In genomic region chr11:101253613-101254389, GRCm38 (mm10) we compare ENCODE assay signal across 8 mouse cellular contexts. TPM values are rescaled to one million over a fixed set of nuclear protein-coding genes. Genes with fewer than 3 reads are reported as not detected.
DNase-seq lines count a peak whose midpoint lies in the region; ATAC-seq and TF ChIP-seq lines count a peak whose summit lies in the region.

TSS of gene Vps25 (plus strand) at chr11:101253707.

- H3K27me3 ChIP-seq in heart, embryonic 10.5 days (ENCODE audit: insufficient read depth, poor library complexity, severe bottlenecking) = no peaks in the 10 kb centered on the region
- no peaks in the 10 kb centered on the region for H3K27me3 ChIP-seq in kidney, embryonic 15.5 days

- no peaks in the 10 kb centered on the region for H3K4me1 ChIP-seq in bone marrow, adult 2 months (ENCODE audit: control insufficient read depth, insufficient read depth, low read length)
- peaks cover 3% of the 10 kb centered on the region; the same call in 1 of the 2 replicates for H3K4me1 ChIP-seq in embryonic fibroblast, embryonic 13.5 days (ENCODE audit: control insufficient read depth, insufficient read depth, low read length)
- H3K4me1 ChIP-seq in heart, embryonic 10.5 days = peaks cover 36% of the 10 kb centered on the region
- H3K4me1 ChIP-seq in kidney, embryonic 15.5 days = peaks cover 48% of the 10 kb centered on the region

- peak; percentile 88 to 89 for DNase-seq in B cell, adult 2 months
- peak; percentile 93 for DNase-seq in heart, embryonic 10.5 days (ENCODE audit: low spot score)
- DNase-seq in liver = peak; percentile 90
- peak; percentile 63 to 73 for DNase-seq in monocyte, adult 2 months (ENCODE audit: low read depth in 1 of 2, low spot score in 2 of 2)
- peak; percentile 73 to 84 for DNase-seq in spleen, postnatal 14 days (ENCODE audit: low spot score in 2 of 2)

- H3K36me3 ChIP-seq in heart, embryonic 10.5 days = peaks cover 20% of the 10 kb centered on the region
- peaks cover 25% of the 10 kb centered on the region for H3K36me3 ChIP-seq in kidney, embryonic 15.5 days

- H3K9ac ChIP-seq in kidney, embryonic 15.5 days = peak within 1 kb of the TSS; percentile 96

- WGBS in bone marrow, adult 2 months = under 1% methylated on average over 40 of the region's 40 CpGs
- WGBS in heart, embryonic 10.5 days = under 1% methylated on average over 40 of the region's 40 CpGs
- WGBS in kidney, embryonic 15.5 days = under 1% methylated on average over 40 of the region's 40 CpGs

- peak within 1 kb of the TSS; percentile 67 for H3K27ac ChIP-seq in bone marrow, adult 2 months (ENCODE audit: control insufficient read depth, insufficient read depth, low read depth, low read length, poor library complexity)
- H3K27ac ChIP-seq in embryonic fibroblast, embryonic 13.5 days (ENCODE audit: insufficient read depth, low read length) = peak within 1 kb of the TSS; percentile 94
- peak within 1 kb of the TSS; percentile 97 for H3K27ac ChIP-seq in heart, embryonic 10.5 days
- peak within 1 kb of the TSS; percentile 97 for H3K27ac ChIP-seq in kidney, embryonic 15.5 days

- peak; percentile 73 for ATAC-seq in kidney, embryonic 15.5 days (replicated peaks; ENCODE audit: low FRiP score)

- TF ChIP-seq CTCF in bone marrow, adult 2 months (IDR thresholded peaks at IDR 0.05; ENCODE audit: control insufficient read depth, insufficient read depth, low read length) = no peak
- TF ChIP-seq CTCF in embryonic fibroblast, embryonic 13.5 days (IDR thresholded peaks at IDR 0.05; ENCODE audit: borderline replicate concordance, insufficient read depth, low read length) = no peak

- peak within 1 kb of the TSS; percentile 91 for H3K4me2 ChIP-seq in kidney, embryonic 15.5 days

- H3K9me3 ChIP-seq in heart, embryonic 10.5 days = no peaks in the 10 kb centered on the region
- H3K9me3 ChIP-seq in kidney, embryonic 15.5 days (replicated peaks) = no peaks in the 10 kb centered on the region

- TF ChIP-seq POLR2A in bone marrow, adult 2 months (IDR thresholded peaks at IDR 0.05; ENCODE audit: borderline replicate concordance, control insufficient read depth, low read depth, low read length) = peak; percentile 89
- TF ChIP-seq POLR2A in embryonic fibroblast, embryonic 13.5 days (IDR thresholded peaks at IDR 0.05; ENCODE audit: low read depth, low read length) = peak; percentile 88

- peak within 1 kb of the TSS; percentile 91 for H3K4me3 ChIP-seq in bone marrow, adult 2 months (replicated peaks; ENCODE audit: control insufficient read depth, low read depth, low read length)
- peak within 1 kb of the TSS; percentile 79 for H3K4me3 ChIP-seq in embryonic fibroblast, embryonic 13.5 days (ENCODE audit: insufficient read depth, low read length)
- H3K4me3 ChIP-seq in heart, embryonic 10.5 days = peak within 1 kb of the TSS; percentile 94
- H3K4me3 ChIP-seq in kidney, embryonic 15.5 days (replicated peaks) = peak within 1 kb of the TSS; percentile 92

RNA-seq across cellular contexts. Expression of gene Vps25, which starts in this region (rescaled TPM):
- polyA plus RNA-seq in bone marrow, adult 2 months (2011; ENCODE audit: insufficient read depth, insufficient read length, low replicate concordance, missing spikeins) = 71.9 and 86.6 TPM in 2 replicates
- 99.4 and 135 TPM in 2 replicates for polyA plus RNA-seq in embryonic fibroblast, embryonic 13.5 days (2011; ENCODE audit: insufficient read length, low read depth, missing spikeins)
- polyA plus RNA-seq in heart, embryonic 10.5 days (2016; fragmentation: Nextera tagmentation; extraction: Ambion mirVana) = 130 and 137 TPM in 2 replicates
- polyA plus RNA-seq in kidney, embryonic 15.5 days (2015; fragmentation: Nextera tagmentation; extraction: Ambion mirVana) = 135 and 147 TPM in 2 replicates

Comparison
In these comparisons a context has a peak if more than half of its experiments do, and no peak if none do; other contexts are left out.
1. Peak in every context shown above with its lines: DNase-seq, ATAC-seq, H3K4me3 ChIP-seq and H3K27ac ChIP-seq.